In the genomic region with DNA sequence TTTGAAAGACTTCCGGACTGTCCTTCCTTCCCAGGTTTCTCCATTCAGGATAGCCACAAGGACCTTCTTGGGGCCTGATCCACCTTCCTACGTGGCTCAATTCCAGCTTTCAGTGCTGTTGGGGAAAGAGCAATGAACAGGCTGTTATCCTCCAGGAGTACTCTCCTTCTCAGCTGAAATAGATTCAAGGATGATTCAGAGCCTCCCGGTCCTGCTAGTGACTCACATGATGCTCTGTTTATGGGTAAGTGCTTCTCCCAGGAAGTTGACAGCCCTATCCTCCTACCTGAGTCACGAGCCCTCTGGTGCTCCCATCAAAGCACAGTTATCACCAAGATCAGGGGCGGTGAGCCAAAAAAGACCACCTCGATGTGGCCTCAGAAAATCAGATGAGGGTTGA, we compare ENCODE assay signal across 26 mouse cellular contexts. TPM values are rescaled to one million over a fixed set of nuclear protein-coding genes. Genes with fewer than 3 reads are reported as not detected.
DNase-seq lines count a peak whose midpoint lies in the region; ATAC-seq and TF ChIP-seq lines count a peak whose summit lies in the region.
"Had no signal": no experiment of that assay in that cellular context is flagged by ENCODE, and none has a peak within 500 bp of the region (broad histone marks: within the 10 kb centered on the region; RNA-seq: fewer than 3 reads in every experiment).

No protein-coding gene starts in this region.

- H3K27me3 ChIP-seq in limb, embryonic 11.5 days (ENCODE audit: control insufficient read depth, insufficient read depth, low read length): no peaks in the 10 kb centered on the region
- H3K27me3 ChIP-seq in lung, postnatal 0 days (replicated peaks; ENCODE audit: insufficient read depth, low read length): no peaks in the 10 kb centered on the region
- H3K27me3 ChIP-seq: heart, embryonic 13.5 days; hindbrain, embryonic 12.5 days; stomach, embryonic 15.5 days had no signal

- no peaks in the 10 kb centered on the region for H3K36me3 ChIP-seq in limb, embryonic 11.5 days (ENCODE audit: control insufficient read depth, insufficient read depth, low read length)
- no peaks in the 10 kb centered on the region for H3K36me3 ChIP-seq in lung, postnatal 0 days (ENCODE audit: insufficient read depth, low read length)
- H3K36me3 ChIP-seq: heart, embryonic 13.5 days; hindbrain, embryonic 12.5 days; midbrain, embryonic 10.5 days; stomach, embryonic 15.5 days had no signal

- no peak overlapping the region for H3K4me2 ChIP-seq in limb, embryonic 11.5 days (ENCODE audit: low read depth, severe bottlenecking)
- no peak overlapping the region for H3K4me2 ChIP-seq in lung, postnatal 0 days (replicated peaks; ENCODE audit: low read depth, low read length)
- H3K4me2 ChIP-seq: heart, embryonic 13.5 days; hindbrain, embryonic 12.5 days; stomach, embryonic 15.5 days had no signal

- no peaks in the 10 kb centered on the region; the same call in 1 of the 2 replicates for H3K9me3 ChIP-seq in limb, embryonic 11.5 days (ENCODE audit: control insufficient read depth, low read length)
- H3K9me3 ChIP-seq in lung, postnatal 0 days (ENCODE audit: low read length): no peaks in the 10 kb centered on the region
- H3K9me3 ChIP-seq: heart, embryonic 13.5 days; midbrain, embryonic 10.5 days; stomach, embryonic 15.5 days had no signal

- no peak for TF ChIP-seq CTCF in layer of hippocampus, adult 2 months (conservative IDR thresholded peaks at IDR 0.05)
- TF ChIP-seq CTCF in lung, postnatal 0 days (IDR thresholded peaks at IDR 0.05): no peak

- TF ChIP-seq EP300 in lung, postnatal 0 days (IDR thresholded peaks at IDR 0.05): no peak

- no peak for ATAC-seq in limb, embryonic 11.5 days (ENCODE audit: insufficient number of reproducible peaks, low FRiP score, low TSS enrichment, low read depth)
- ATAC-seq in lung, postnatal 0 days: no peak
- ATAC-seq: CD4-positive, CD25-positive, alpha-beta regulatory T cell, adult 4 months; forebrain, embryonic 14.5 days; liver, postnatal 0 days; midbrain, embryonic 16.5 days had no signal

- no peak overlapping the region for H3K4me3 ChIP-seq in layer of hippocampus, adult 2 months
- no peak overlapping the region for H3K4me3 ChIP-seq in limb, embryonic 11.5 days (ENCODE audit: low read depth, low read length)
- H3K4me3 ChIP-seq in lung, postnatal 0 days (ENCODE audit: low read depth, low read length): no peak overlapping the region
- H3K4me3 ChIP-seq: heart, adult 2 months; heart, embryonic 13.5 days; hindbrain, embryonic 12.5 days; midbrain, embryonic 10.5 days; myocyte; stomach, embryonic 15.5 days had no signal

- intact Hi-C loops in heart, postnatal 36 days (cut with DNase I): no loop called here

- peaks cover 26% of the 10 kb centered on the region for H3K4me1 ChIP-seq in limb, embryonic 11.5 days (ENCODE audit: control insufficient read depth, insufficient read depth, low read length)
- no peaks in the 10 kb centered on the region for H3K4me1 ChIP-seq in lung, postnatal 0 days (ENCODE audit: insufficient read depth, low read depth, low read length)
- H3K4me1 ChIP-seq: hindbrain, embryonic 12.5 days; midbrain, embryonic 10.5 days; stomach, embryonic 15.5 days had no signal

- WGBS in limb, embryonic 11.5 days: 82% methylated on average over 6 of the region's 6 CpGs
- WGBS in lung, postnatal 0 days: 77% methylated on average over 6 of the region's 6 CpGs

- no peak overlapping the region for H3K9ac ChIP-seq in limb, embryonic 11.5 days (ENCODE audit: low read length)
- H3K9ac ChIP-seq in lung, postnatal 0 days (replicated peaks; ENCODE audit: low read depth): no peak overlapping the region
- H3K9ac ChIP-seq: heart, embryonic 13.5 days; hindbrain, embryonic 12.5 days; liver, postnatal 0 days; stomach, embryonic 15.5 days had no signal

- 0 out of 2 replicates have a peak overlapping the region, but pooled peaks have one; percentile 18 for H3K27ac ChIP-seq in layer of hippocampus, adult 2 months
- 0 out of 2 replicates have a peak overlapping the region, but pooled peaks have one; percentile 30 for H3K27ac ChIP-seq in limb, embryonic 11.5 days (replicated peaks; ENCODE audit: low read depth, low read length)
- H3K27ac ChIP-seq in lung, postnatal 0 days (ENCODE audit: low read length): no peak overlapping the region
- H3K27ac ChIP-seq: heart, adult 2 months; heart, embryonic 13.5 days; hindbrain, embryonic 12.5 days; midbrain, embryonic 10.5 days; stomach, embryonic 15.5 days had no signal

- no peak for DNase-seq in layer of hippocampus, adult 2 months (ENCODE audit: low spot score in 2 of 2)
- DNase-seq in layer of hippocampus, adult 8-10 months (ENCODE audit: low spot score in 2 of 2): no peak
- DNase-seq in 3134 (ENCODE audit: extremely low read depth, insufficient read length, low spot score) (peak; percentile 33), 3T3-L1 (ENCODE audit: low read depth, low spot score) (peak; percentile 80)
- no peak for DNase-seq in limb, embryonic 11.5 days (ENCODE audit: low spot score)
- no peak for DNase-seq in lung, postnatal 0 days (ENCODE audit: low spot score)
- DNase-seq in heart, postnatal 36 days: no peak
- DNase-seq: cerebellum, adult 18-20 months; cerebellum, postnatal 14 days; gastrocnemius, postnatal 25 days; heart, adult 2 months; heart, postnatal 14 days; kidney, adult 2 months; kidney, postnatal 10 days; liver, postnatal 0 days; lung, postnatal 10 days; thymus, adult 18-20 months; thymus, postnatal 36 days had no signal

RNA-seq across cellular contexts. Expression of gene Smox, which starts 7.1 kb away (rescaled TPM):
- 10 to 100 TPM; 84.5 to 85.8 TPM for total RNA-seq in layer of hippocampus, adult 2 months (2021)
- 10 to 100 TPM; 57.8 to 80.1 (median 67.6) TPM for total RNA-seq in layer of hippocampus, adult 8-10 months (2022)
- 57.4 and 59.2 TPM in 2 replicates for polyA plus RNA-seq in limb, embryonic 11.5 days (2014; fragmentation: Nextera tagmentation; extraction: Ambion mirVana)
- polyA plus RNA-seq in lung, postnatal 0 days (2015; fragmentation: Nextera tagmentation; extraction: Ambion mirVana): 31.0 and 31.1 TPM in 2 replicates
- 10 to 100 TPM; 21.4 to 22.2 TPM for total RNA-seq in heart, postnatal 36 days (2021)

Comparison
In these comparisons a context has a peak if more than half of its experiments do, and no peak if none do; other contexts are left out.
1. DNase-seq: peak in 3134 (single experiment) and 3T3-L1 (single experiment); none in layer of hippocampus, adult 2 months (0 of 2), layer of hippocampus, adult 8-10 months (0 of 2), limb, embryonic 11.5 days (single experiment), lung, postnatal 0 days (single experiment) and heart, postnatal 36 days (0 of 2).